In the genomic region with DNA sequence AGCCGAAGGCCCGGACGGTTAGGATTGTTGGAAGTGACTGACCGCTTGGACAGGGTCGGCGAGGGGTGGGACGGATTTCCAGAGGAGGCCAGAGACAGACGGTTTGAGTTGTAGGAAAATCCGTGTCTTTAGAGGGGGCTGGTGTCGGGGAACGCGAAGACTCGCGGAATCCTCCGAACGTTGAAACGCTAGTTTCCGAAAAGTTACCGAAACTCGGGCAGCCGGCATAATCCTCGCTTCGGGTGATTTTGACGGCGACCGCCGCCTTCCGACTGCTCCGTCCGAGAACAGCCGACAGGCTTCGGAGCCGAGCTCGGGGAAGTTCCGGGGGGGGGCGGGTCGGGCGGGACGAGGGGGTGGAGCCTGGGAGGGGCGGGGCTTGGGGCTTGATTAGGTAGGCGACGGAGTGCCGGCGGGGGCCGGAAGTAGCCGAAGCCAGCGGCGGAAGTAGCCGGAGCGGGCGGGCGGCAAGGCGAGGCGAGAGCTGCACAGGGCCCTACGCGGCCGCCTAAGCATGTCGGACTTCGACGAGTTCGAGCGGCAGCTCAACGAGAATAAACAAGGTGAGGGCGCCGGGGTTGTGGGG, we compare ENCODE assay signal across 8 mouse cellular contexts. TPM values are rescaled to one million over a fixed set of nuclear protein-coding genes. Genes with fewer than 3 reads are reported as not detected.
DNase-seq lines count a peak whose midpoint lies in the region; ATAC-seq and TF ChIP-seq lines count a peak whose summit lies in the region.

TSS of gene U2af2 (plus strand) at position 370 of the 586 bp plus-strand sequence.

- H3K9ac ChIP-seq in limb, embryonic 15.5 days = peak within 1 kb of the TSS; percentile 84
- peak within 1 kb of the TSS; percentile 81 for H3K9ac ChIP-seq in midbrain, postnatal 0 days (replicated peaks; ENCODE audit: low read length, poor library complexity, severe bottlenecking)

- no peaks in the 10 kb centered on the region for H3K9me3 ChIP-seq in limb, embryonic 15.5 days
- H3K9me3 ChIP-seq in midbrain, postnatal 0 days (ENCODE audit: low read length) = no peaks in the 10 kb centered on the region

- TF ChIP-seq CTCF in embryonic fibroblast, embryonic 13.5 days (IDR thresholded peaks at IDR 0.05; ENCODE audit: borderline replicate concordance, insufficient read depth, low read length) = no peak
- no peak for TF ChIP-seq CTCF in midbrain, postnatal 0 days (IDR thresholded peaks at IDR 0.05)

- 0 out of 2 replicates have a peak, but pooled peaks cover 4% of the 10 kb centered on the region for H3K27me3 ChIP-seq in limb, embryonic 15.5 days
- H3K27me3 ChIP-seq in midbrain, postnatal 0 days (ENCODE audit: insufficient read depth, low read length) = no peaks in the 10 kb centered on the region

- peak within 1 kb of the TSS; percentile 99 for H3K27ac ChIP-seq in embryonic fibroblast, embryonic 13.5 days (ENCODE audit: insufficient read depth, low read length)
- peak within 1 kb of the TSS; percentile 100 for H3K27ac ChIP-seq in limb, embryonic 15.5 days
- H3K27ac ChIP-seq in midbrain, postnatal 0 days (ENCODE audit: low read depth, low read length) = peak within 1 kb of the TSS; percentile 95

- peak; percentile 83 for ATAC-seq in limb, embryonic 15.5 days (ENCODE audit: insufficient number of reproducible peaks, low FRiP score, low TSS enrichment, low read depth)
- ATAC-seq in midbrain, postnatal 0 days (ENCODE audit: low FRiP score) = peak; percentile 75

- H3K36me3 ChIP-seq in limb, embryonic 15.5 days = peaks cover 10% of the 10 kb centered on the region
- peaks cover 5% of the 10 kb centered on the region; the same call in 1 of the 2 replicates for H3K36me3 ChIP-seq in midbrain, postnatal 0 days (ENCODE audit: insufficient read depth, low read length)

- H3K4me1 ChIP-seq in embryonic fibroblast, embryonic 13.5 days (ENCODE audit: control insufficient read depth, insufficient read depth, low read length) = 0 out of 2 replicates have a peak, but pooled peaks cover 2% of the 10 kb centered on the region
- H3K4me1 ChIP-seq in limb, embryonic 15.5 days = peaks cover 56% of the 10 kb centered on the region
- H3K4me1 ChIP-seq in midbrain, postnatal 0 days (ENCODE audit: insufficient read depth, low read length) = peaks cover 18% of the 10 kb centered on the region; the same call in 1 of the 2 replicates

- 0% methylated on average over 61 of the region's 65 CpGs for WGBS in limb, embryonic 15.5 days
- WGBS in midbrain, postnatal 0 days = under 1% methylated on average over 60 of the region's 65 CpGs

- peak; percentile 95 for DNase-seq in B cell, adult 2 months
- DNase-seq in brain, adult 2 months (ENCODE audit: low read depth, low spot score) = peak; percentile 97
- peak; percentile 91 for DNase-seq in heart, adult 8-10 months (ENCODE audit: low spot score)
- peak; percentile 91 for DNase-seq in kidney, adult 9 months
- peak; percentile 94 for DNase-seq in midbrain, postnatal 0 days (ENCODE audit: low spot score)
- peak; percentile 90 to 93 for DNase-seq in spleen, postnatal 14 days (ENCODE audit: low spot score in 2 of 2)

- TF ChIP-seq POLR2A in embryonic fibroblast, embryonic 13.5 days (IDR thresholded peaks at IDR 0.05; ENCODE audit: low read depth, low read length) = peak; percentile 65

- peak within 1 kb of the TSS; percentile 85 for H3K4me2 ChIP-seq in limb, embryonic 15.5 days
- H3K4me2 ChIP-seq in midbrain, postnatal 0 days (ENCODE audit: low read depth, low read length, poor library complexity, severe bottlenecking) = peak within 1 kb of the TSS; percentile 88

- H3K4me3 ChIP-seq in embryonic fibroblast, embryonic 13.5 days (ENCODE audit: insufficient read depth, low read length) = peak within 1 kb of the TSS; percentile 96
- peak within 1 kb of the TSS; percentile 67 for H3K4me3 ChIP-seq in limb, embryonic 15.5 days
- H3K4me3 ChIP-seq in midbrain, postnatal 0 days (ENCODE audit: low read depth, low read length) = peak within 1 kb of the TSS; percentile 70

RNA-seq across cellular contexts. Expression of gene U2af2, which starts in this region (rescaled TPM):
- polyA plus RNA-seq in embryonic fibroblast, embryonic 13.5 days (2011; ENCODE audit: insufficient read length, low read depth, missing spikeins) = 193 and 210 TPM in 2 replicates
- 10 to 100 TPM; 61.7 to 69.8 (median 64.9) TPM for total RNA-seq in heart, adult 8-10 months (2022)
- 103 and 117 TPM in 2 replicates for polyA plus RNA-seq in limb, embryonic 15.5 days (2015; fragmentation: Nextera tagmentation; extraction: Ambion mirVana)
- 157 and 161 TPM in 2 replicates for total RNA-seq in midbrain, postnatal 0 days (2014; rRNA removed)
- 74.7 and 78.2 TPM in 2 replicates for polyA plus RNA-seq in midbrain, postnatal 0 days (2015; fragmentation: Nextera tagmentation; extraction: Ambion mirVana)

Comparison
In these comparisons a context has a peak if more than half of its experiments do, and no peak if none do; other contexts are left out.
1. Peak in every context shown above with its lines: DNase-seq, ATAC-seq, H3K4me3 ChIP-seq and H3K27ac ChIP-seq.